In genomic region chr4:84067931-84068575, GRCm38 (mm10) we compare ENCODE assay signal across 19 mouse cellular contexts.
DNase-seq lines count a peak whose midpoint lies in the region; ATAC-seq and TF ChIP-seq lines count a peak whose summit lies in the region.
"Had no signal": no experiment of that assay in that cellular context is flagged by ENCODE, and none has a peak within 500 bp of the region (broad histone marks: within the 10 kb centered on the region; RNA-seq: fewer than 3 reads in every experiment).

No protein-coding gene starts in this region.

- TF ChIP-seq POLR2A in testis, adult 2 months (IDR thresholded peaks at IDR 0.05; ENCODE audit: control insufficient read depth, low read depth, low read length), result no peak

- peak overlapping the region; percentile 36 for H3K4me3 ChIP-seq in testis, adult 2 months (ENCODE audit: control insufficient read depth, low read depth, low read length)
- H3K4me3 ChIP-seq in kidney, postnatal 0 days (replicated peaks; ENCODE audit: low read depth, low read length), result no peak overlapping the region
- H3K4me3 ChIP-seq in liver, embryonic 11.5 days (ENCODE audit: low read depth, low read length), result no peak overlapping the region
- H3K4me3 ChIP-seq: embryonic facial prominence, embryonic 15.5 days; forebrain, embryonic 12.5 days; hindbrain, embryonic 15.5 days; midbrain, embryonic 12.5 days; myocyte had no signal

- peaks cover 5% of the 10 kb centered on the region for H3K4me1 ChIP-seq in testis, adult 2 months (ENCODE audit: control insufficient read depth, insufficient read depth, low read length)
- H3K4me1 ChIP-seq in kidney, postnatal 0 days (replicated peaks; ENCODE audit: insufficient read depth, low read length), result peaks cover 7% of the 10 kb centered on the region; the same call in 1 of the 2 replicates
- H3K4me1 ChIP-seq in liver, embryonic 11.5 days (replicated peaks; ENCODE audit: control insufficient read depth, insufficient read depth, low read length), result no peaks in the 10 kb centered on the region; the same call in none of the 2 replicates
- H3K4me1 ChIP-seq: forebrain, embryonic 12.5 days; midbrain, embryonic 12.5 days had no signal

- no peak overlapping the region for H3K4me2 ChIP-seq in kidney, postnatal 0 days (ENCODE audit: low read length)
- no peak overlapping the region for H3K4me2 ChIP-seq in liver, embryonic 11.5 days
- H3K4me2 ChIP-seq: embryonic facial prominence, embryonic 15.5 days; forebrain, embryonic 12.5 days; hindbrain, embryonic 15.5 days; midbrain, embryonic 12.5 days had no signal

- no peaks in the 10 kb centered on the region for H3K27me3 ChIP-seq in testis, adult 2 months (ENCODE audit: control insufficient read depth, insufficient read depth, low read length)
- H3K27me3 ChIP-seq in kidney, postnatal 0 days (ENCODE audit: insufficient read depth, low read length), result no peaks in the 10 kb centered on the region; the same call in 1 of the 2 replicates
- H3K27me3 ChIP-seq in liver, embryonic 11.5 days (replicated peaks; ENCODE audit: control insufficient read depth, insufficient read depth, low read length), result no peaks in the 10 kb centered on the region
- H3K27me3 ChIP-seq: embryonic facial prominence, embryonic 15.5 days; hindbrain, embryonic 15.5 days had no signal

- H3K9me3 ChIP-seq in kidney, postnatal 0 days (replicated peaks; ENCODE audit: low read length), result no peaks in the 10 kb centered on the region
- H3K9me3 ChIP-seq in liver, embryonic 11.5 days (ENCODE audit: control insufficient read depth, low read length), result no peaks in the 10 kb centered on the region
- H3K9me3 ChIP-seq: embryonic facial prominence, embryonic 15.5 days; forebrain, embryonic 12.5 days; hindbrain, embryonic 15.5 days; midbrain, embryonic 12.5 days had no signal

- no peaks in the 10 kb centered on the region for H3K36me3 ChIP-seq in testis, adult 2 months (ENCODE audit: control insufficient read depth, insufficient read depth, low read length)
- no peaks in the 10 kb centered on the region for H3K36me3 ChIP-seq in kidney, postnatal 0 days (ENCODE audit: insufficient read depth, low read length)
- H3K36me3 ChIP-seq in liver, embryonic 11.5 days (ENCODE audit: control insufficient read depth, insufficient read depth, low read length), result no peaks in the 10 kb centered on the region
- H3K36me3 ChIP-seq: embryonic facial prominence, embryonic 15.5 days; forebrain, embryonic 12.5 days; hindbrain, embryonic 15.5 days; midbrain, embryonic 12.5 days had no signal

- ATAC-seq in kidney, postnatal 0 days (replicated peaks; ENCODE audit: low FRiP score, low read depth), result peak; percentile 59; the same call in 1 of the 2 replicates
- ATAC-seq in liver, embryonic 11.5 days (replicated peaks; ENCODE audit: low FRiP score), result 0 out of 2 replicates have a peak, but pooled peaks have one; percentile 43

- no peak overlapping the region for H3K27ac ChIP-seq in testis, adult 2 months (ENCODE audit: control insufficient read depth, insufficient read depth, low read depth, low read length)
- no peak overlapping the region for H3K27ac ChIP-seq in kidney, postnatal 0 days
- no peak overlapping the region for H3K27ac ChIP-seq in liver, embryonic 11.5 days (ENCODE audit: low read depth, low read length)
- H3K27ac ChIP-seq: embryonic facial prominence, embryonic 15.5 days; forebrain, embryonic 12.5 days; hindbrain, embryonic 15.5 days; liver, embryonic 14.5 days; midbrain, embryonic 12.5 days had no signal

- TF ChIP-seq CTCF in testis, adult 2 months (IDR thresholded peaks at IDR 0.05; ENCODE audit: control insufficient read depth, insufficient read depth, insufficient replicate concordance, low read depth, low read length), result no peak
- TF ChIP-seq CTCF in kidney, postnatal 0 days (IDR thresholded peaks at IDR 0.05; ENCODE audit: low read depth), result no peak

- no peak overlapping the region for H3K9ac ChIP-seq in kidney, postnatal 0 days (ENCODE audit: low read depth, low read length)
- no peak overlapping the region for H3K9ac ChIP-seq in liver, embryonic 11.5 days (ENCODE audit: low read depth, low read length)
- H3K9ac ChIP-seq: embryonic facial prominence, embryonic 15.5 days; forebrain, embryonic 12.5 days; hindbrain, embryonic 15.5 days; liver, embryonic 14.5 days; midbrain, embryonic 12.5 days had no signal

- 57% methylated on average over 14 of the region's 14 CpGs for WGBS in kidney, postnatal 0 days
- WGBS in liver, embryonic 11.5 days, result 75% methylated on average over 14 of the region's 14 CpGs

- no peak for DNase-seq in testis, postnatal 10 days (ENCODE audit: low spot score)
- DNase-seq in kidney, postnatal 0 days (ENCODE audit: low spot score), result peak; percentile 56
- DNase-seq in liver, embryonic 11.5 days (ENCODE audit: low spot score), result no peak
- DNase-seq in gastrocnemius, postnatal 25 days, result no peak
- no peak for DNase-seq in left cerebral cortex, postnatal 36 days (ENCODE audit: low spot score in 2 of 2)
- no peak for DNase-seq in heart, postnatal 14 days
- DNase-seq: adrenal gland, adult 2 months; cerebellum, adult 2 months; heart, adult 18-20 months; lung, postnatal 4 days; right cerebral cortex, adult 18-20 months; thymus, postnatal 4 days had no signal

- intact Hi-C loops in left cerebral cortex, postnatal 36 days (cut with DNase I), result loop anchor here (10.0 kb wide), 1 partner anchor 1027 kb away; no protein-coding TSS in a partner anchor
- intact Hi-C loops in heart, postnatal 14 days (cut with DNase I), result loop anchor here (5.0 to 10.0 kb wide), 2 partner anchors 276 to 477 kb away; no protein-coding TSS in a partner anchor
